Mouse (Mus musculus) hindbrain, embryonic 14.5 days (tissue): Measurements from ENCODE around the gene Ifitm7. TPM values are rescaled to one million over a fixed set of nuclear protein-coding genes. Genes with fewer than 3 reads are reported as not detected.

Experiments used
- ATAC-seq: fragments of 200-750 bp; cut with Nextera tagmentation; 2 replicates; pipeline ENCODE4 v1.8.0; 2017; ENCODE audit warnings: moderate number of reproducible peaks, mild to moderate bottlenecking, moderate TSS enrichment, moderate library complexity; ENCODE audit not compliant: low FRiP score
- DNase-seq: peaks from one replicate; pipeline ENCODE4 v3.0.0-alpha.2; 2015; ENCODE audit warnings: low spot score
- H3K27ac ChIP-seq: fragments of 300-500 bp; sonication (generic); 2 replicates; pipeline ENCODE4 v1.5.1; 2014; ENCODE audit warnings: mild to moderate bottlenecking, moderate library complexity
- H3K27me3 ChIP-seq: fragments of 300-500 bp; sonication (generic); 2 replicates; pipeline ENCODE4 v1.6.1; 2014; ENCODE audit warnings: mild to moderate bottlenecking, low read length, mixed read lengths; ENCODE audit not compliant: control insufficient read depth, insufficient read depth
- H3K36me3 ChIP-seq: fragments of 300-500 bp; sonication (generic); replicated peaks from 2 replicates; pipeline ENCODE4 v1.6.1; 2014; ENCODE audit not compliant: control insufficient read depth, insufficient read depth
- H3K4me1 ChIP-seq: fragments of 300-500 bp; sonication (generic); replicated peaks from 2 replicates; pipeline ENCODE4 v1.6.1; 2014; ENCODE audit warnings: antibody characterized with exemption, low read length, mixed read lengths; ENCODE audit not compliant: control insufficient read depth, insufficient read depth
- H3K4me2 ChIP-seq: fragments of 300-500 bp; sonication (generic); replicated peaks from 2 replicates; pipeline ENCODE4 v1.6.1; 2014; ENCODE audit warnings: mild to moderate bottlenecking, moderate library complexity
- H3K4me3 ChIP-seq: fragments of 300-500 bp; sonication (generic); replicated peaks from 2 replicates; pipeline ENCODE4 v1.5.1; 2014; ENCODE audit warnings: mild to moderate bottlenecking, low read length
- H3K9ac ChIP-seq: fragments of 300-500 bp; sonication (generic); 2 replicates; pipeline ENCODE4 v1.6.1; 2014
- H3K9me3 ChIP-seq: fragments of 300-500 bp; sonication (generic); 2 replicates; pipeline ENCODE4 v1.6.1; 2016; ENCODE audit warnings: low read length; ENCODE audit not compliant: control insufficient read depth
- WGBS: fragments of 180-500 bp; shearing (Covaris S2); extraction: QIAGEN DNeasy Blood & Tissue Kit; methylation state at CpG from one replicate; pipeline ENCODE4 v1.1.7; 2014; 5-methylcytosine and 5-hydroxymethylcytosine counted together
- polyA plus RNA-seq: library from polyadenylated mRNA; unstranded; fragments of >200 nt; fragmentation: Nextera tagmentation; extraction: Ambion mirVana; gene quantifications from 2 replicates; pipeline ENCODE4 v1.2.1, GENCODE M21; 2014

Gene Ifitm7
- polyA plus RNA-seq, 1 experiment from 2014 or later, result 0.92 TPM

DNA sequence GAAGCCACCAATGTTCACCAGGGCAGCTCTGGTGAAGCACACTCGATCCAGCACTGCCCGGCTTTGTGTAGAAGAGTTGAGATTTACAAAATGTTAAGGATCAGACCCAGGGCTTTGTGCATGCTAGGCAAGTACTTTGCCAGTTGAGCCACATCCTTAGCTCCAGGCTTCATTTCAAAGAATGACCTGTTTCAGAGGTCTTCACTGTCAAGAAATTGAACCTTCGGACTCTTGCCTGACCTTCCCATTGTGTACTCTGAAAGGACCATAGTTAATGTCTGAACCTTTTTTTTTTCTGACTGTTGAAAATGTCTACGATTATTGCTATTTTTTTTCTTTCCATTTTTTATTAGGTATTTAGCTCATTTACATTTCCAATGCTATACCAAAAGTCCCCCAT is 23.3 kb upstream of the Ifitm7 start:
- ATAC-seq (no peak), DNase-seq (no peak)
- H3K9me3 ChIP-seq, result no peaks in the 10 kb centered on the region
- no peak overlapping the region for H3K27ac ChIP-seq
- no peak overlapping the region for H3K4me2 ChIP-seq
- no peak overlapping the region for H3K4me3 ChIP-seq
- no peaks in the 10 kb centered on the region for H3K27me3 ChIP-seq
- WGBS, result 89% methylated on average over 4 of the region's 4 CpGs
- no peaks in the 10 kb centered on the region for H3K4me1 ChIP-seq
- H3K9ac ChIP-seq, result no peak overlapping the region
- H3K36me3 ChIP-seq, result peaks cover 3% of the 10 kb centered on the region; the same call in 1 of the 2 replicates

- no peak overlapping the region for H3K4me3 ChIP-seq
- H3K9ac ChIP-seq, result no peak overlapping the region
- DNase-seq (no peak), ATAC-seq (no peak)
- H3K27ac ChIP-seq, result no peak overlapping the region
- H3K27me3 ChIP-seq, result no peaks in the 10 kb centered on the region
- H3K36me3 ChIP-seq, result peaks cover 3% of the 10 kb centered on the region; the same call in 1 of the 2 replicates
- no peaks in the 10 kb centered on the region for H3K9me3 ChIP-seq
- H3K4me2 ChIP-seq, result no peak overlapping the region
- no peaks in the 10 kb centered on the region for H3K4me1 ChIP-seq
Observed at GRCm38 (mm10) chr16:14008708-14009107, 22.0 kb upstream of the Ifitm7 start.

DNA sequence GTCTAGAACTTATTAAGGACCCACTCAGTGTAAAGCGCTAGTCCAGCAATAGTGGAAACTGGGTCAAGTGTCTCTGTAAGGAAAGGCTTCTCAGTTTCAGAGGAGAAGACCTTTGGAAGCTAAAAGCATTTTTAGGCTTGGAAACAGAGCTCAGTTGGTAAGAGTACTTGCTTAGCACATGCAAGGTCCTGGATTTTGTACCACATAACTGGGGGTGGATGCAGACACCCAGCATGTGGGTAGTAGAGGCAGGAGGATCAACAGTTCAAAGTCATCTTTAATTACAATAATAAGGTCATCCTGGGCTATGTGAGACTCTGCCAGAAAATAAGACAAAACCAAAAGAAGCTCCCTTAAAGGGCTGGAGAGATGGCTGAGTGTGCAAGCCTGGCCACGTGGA is 21.4 kb upstream of the Ifitm7 start:
- Histone ChIP-seq H3K9me3 (no peaks in the 10 kb centered on the region), H3K4me3 (no peak overlapping the region), H3K4me2 (no peak overlapping the region), H3K4me1 (no peaks in the 10 kb centered on the region), H3K27me3 (no peaks in the 10 kb centered on the region), H3K9ac (no peak overlapping the region), H3K36me3 (peaks cover 3% of the 10 kb centered on the region; the same call in 1 of the 2 replicates), H3K27ac (no peak overlapping the region)
- ATAC-seq (no peak), DNase-seq (no peak)
- WGBS, result 80% methylated on average over 2 of the region's 2 CpGs

- no peaks in the 10 kb centered on the region for H3K9me3 ChIP-seq
- ATAC-seq (no peak), DNase-seq (no peak)
- 88% methylated on average over 4 of the region's 4 CpGs for WGBS
- no peaks in the 10 kb centered on the region for H3K4me1 ChIP-seq
- no peak overlapping the region for H3K4me2 ChIP-seq
- no peaks in the 10 kb centered on the region; the same call in 1 of the 2 replicates for H3K36me3 ChIP-seq
- no peaks in the 10 kb centered on the region for H3K27me3 ChIP-seq
- H3K9ac ChIP-seq, result no peak overlapping the region
- no peak overlapping the region for H3K27ac ChIP-seq
- no peak overlapping the region for H3K4me3 ChIP-seq
Observed at GRCm38 (mm10) chr16:14005266-14005665, 18.6 kb upstream of the Ifitm7 start.

DNA sequence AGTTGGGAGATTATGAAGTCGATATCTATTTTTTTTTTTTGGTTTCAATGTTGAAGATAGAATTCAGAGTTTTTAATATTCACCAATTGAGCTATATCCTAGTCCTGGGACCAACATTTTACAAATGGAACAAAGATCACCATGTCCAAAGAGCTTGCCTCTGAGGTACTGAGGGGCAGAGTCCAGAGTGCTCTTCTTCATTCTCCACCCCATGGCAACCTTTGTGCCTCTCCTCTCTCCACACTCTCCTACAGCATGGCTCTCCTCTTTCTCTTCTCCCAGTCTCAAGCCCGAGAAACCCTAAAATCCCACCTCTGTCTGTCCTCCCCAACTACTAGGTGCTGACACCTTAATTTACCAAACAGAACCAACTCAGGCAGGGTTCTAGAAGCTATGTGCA is 18.0 kb upstream of the Ifitm7 start:
- Histone ChIP-seq H3K4me1 (no peaks in the 10 kb centered on the region), H3K27me3 (no peaks in the 10 kb centered on the region), H3K36me3 (no peaks in the 10 kb centered on the region; the same call in 1 of the 2 replicates), H3K4me3 (no peak overlapping the region), H3K27ac (no peak overlapping the region), H3K9ac (no peak overlapping the region), H3K4me2 (no peak overlapping the region), H3K9me3 (no peaks in the 10 kb centered on the region)
- 88% methylated on average over 2 of the region's 2 CpGs for WGBS
- ATAC-seq (no peak), DNase-seq (no peak)

DNA sequence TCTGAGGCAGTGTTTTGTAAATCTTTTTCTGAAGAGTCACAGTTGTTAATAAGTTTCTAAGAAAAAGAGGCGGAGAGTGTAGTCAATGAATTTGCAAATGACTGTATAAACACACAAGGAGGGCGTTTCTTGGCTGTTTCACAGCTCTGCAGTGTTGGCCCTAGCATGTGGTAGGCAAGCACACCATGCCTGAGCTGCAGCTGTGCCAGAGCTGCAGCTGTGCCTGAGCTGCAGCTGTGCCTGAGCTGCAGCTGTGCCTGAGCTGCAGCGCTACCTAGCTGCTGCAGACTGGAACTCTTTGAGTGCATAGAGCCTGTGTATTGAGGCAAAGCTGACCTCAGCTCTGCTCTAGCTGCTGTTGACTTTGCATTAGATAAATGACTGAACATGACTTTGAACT is 17.5 kb upstream of the Ifitm7 start:
- Histone ChIP-seq H3K4me2 (no peak overlapping the region), H3K36me3 (no peaks in the 10 kb centered on the region; the same call in 1 of the 2 replicates), H3K4me3 (no peak overlapping the region), H3K27ac (no peak overlapping the region), H3K4me1 (no peaks in the 10 kb centered on the region), H3K9me3 (no peaks in the 10 kb centered on the region), H3K9ac (no peak overlapping the region), H3K27me3 (no peaks in the 10 kb centered on the region)
- ATAC-seq, result peak; percentile 70
- DNase-seq, result no peak
- 18% methylated on average over 3 of the region's 3 CpGs for WGBS

GRCm38 (mm10) chr16:14003386-14004130 is 16.9 kb upstream of the Ifitm7 start:
- H3K27ac ChIP-seq, result no peak overlapping the region
- WGBS, result 71% methylated on average over 8 of the region's 8 CpGs
- DNase-seq (no peak), ATAC-seq (no peak)
- H3K36me3 ChIP-seq, result no peaks in the 10 kb centered on the region; the same call in 1 of the 2 replicates
- no peak overlapping the region for H3K4me2 ChIP-seq
- no peaks in the 10 kb centered on the region for H3K9me3 ChIP-seq
- H3K9ac ChIP-seq, result no peak overlapping the region
- H3K4me1 ChIP-seq, result no peaks in the 10 kb centered on the region
- H3K27me3 ChIP-seq, result no peaks in the 10 kb centered on the region
- no peak overlapping the region for H3K4me3 ChIP-seq

DNA sequence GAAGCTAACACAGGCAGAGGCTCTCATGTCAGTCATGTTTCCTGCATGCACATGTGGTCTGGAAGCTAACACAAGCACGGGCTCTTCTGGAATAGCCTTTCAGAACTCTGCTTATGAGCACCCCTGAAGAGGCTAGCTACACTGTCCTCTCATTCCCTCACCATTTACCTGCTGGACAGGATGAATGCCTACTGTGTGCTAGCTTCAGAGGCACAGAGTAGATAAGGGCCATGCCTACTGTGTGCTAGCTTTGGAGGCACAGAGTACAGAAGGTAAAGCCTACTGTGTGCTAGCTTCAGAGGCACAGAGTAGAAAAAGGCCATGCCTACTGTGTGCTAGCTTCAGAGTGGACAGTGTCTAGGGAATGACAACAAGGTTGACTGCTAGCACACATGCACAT is 7.8 kb upstream of the Ifitm7 start:
- ATAC-seq (no peak), DNase-seq (no peak)
- Histone ChIP-seq H3K9ac (no peak overlapping the region), H3K27me3 (no peaks in the 10 kb centered on the region), H3K4me2 (no peak overlapping the region), H3K27ac (no peak overlapping the region), H3K9me3 (no peaks in the 10 kb centered on the region), H3K4me3 (no peak overlapping the region), H3K36me3 (no peaks in the 10 kb centered on the region; the same call in 1 of the 2 replicates), H3K4me1 (no peaks in the 10 kb centered on the region)
- WGBS, result 82% methylated on average over 1 of the region's 1 CpGs

GRCm38 (mm10) chr16:13994076-13994475 is 7.4 kb upstream of the Ifitm7 start:
- H3K27me3 ChIP-seq, result no peaks in the 10 kb centered on the region
- no peaks in the 10 kb centered on the region for H3K9me3 ChIP-seq
- ATAC-seq, result no peak
- no peak overlapping the region for H3K4me2 ChIP-seq
- H3K27ac ChIP-seq, result no peak overlapping the region
- 93% methylated on average over 1 of the region's 1 CpGs for WGBS
- H3K4me3 ChIP-seq, result no peak overlapping the region
- no peak for DNase-seq
- no peak overlapping the region for H3K9ac ChIP-seq
- 0 out of 2 replicates have a peak, but pooled peaks cover 3% of the 10 kb centered on the region for H3K4me1 ChIP-seq
- no peaks in the 10 kb centered on the region; the same call in 1 of the 2 replicates for H3K36me3 ChIP-seq
